Mouse (Mus musculus): ENCODE measurements around the gene Ykt6. TPM values are rescaled to one million over a fixed set of nuclear protein-coding genes. Genes with fewer than 3 reads are reported as not detected.
"Not testable (repeated sequence)": the region's sequence is repeated elsewhere in the genome, so short reads cannot be mapped to it uniquely, and the experiment has no call there.

Ykt6 gene
- polyA plus RNA-seq, 1 experiment from 2014 or later, result 25.5 TPM

DNA sequence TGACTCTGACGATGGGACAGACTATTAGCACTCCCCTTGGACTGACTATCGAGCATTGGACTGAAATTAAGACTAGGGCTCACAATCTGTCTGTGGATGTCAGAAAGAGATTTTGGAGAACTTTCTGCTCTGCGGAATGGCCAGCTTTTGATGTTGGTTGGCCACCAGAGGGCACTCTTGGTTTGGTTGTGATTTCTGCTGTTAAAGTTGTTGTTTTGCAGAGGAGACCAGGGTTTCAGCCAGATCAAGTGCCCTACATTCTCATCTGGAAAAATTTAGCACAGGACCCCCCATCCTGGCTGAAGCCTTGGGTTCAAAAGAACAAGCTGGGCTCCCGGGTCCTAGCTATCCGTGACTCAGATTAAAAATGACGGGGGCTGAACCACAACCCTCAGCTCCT is 23.5 kb upstream of the Ykt6 start:
- H3K9ac ChIP-seq (ENCODE audit: low read length); H3K27ac ChIP-seq (ENCODE audit: low read depth, low read length); H3K4me2 ChIP-seq (ENCODE audit: low read depth, low read length, severe bottlenecking); H3K36me3 ChIP-seq (ENCODE audit: control insufficient read depth, insufficient read depth, low read length); H3K4me1 ChIP-seq (replicated peaks; ENCODE audit: control insufficient read depth, insufficient read depth, low read length); ATAC-seq (replicated peaks; ENCODE audit: low FRiP score); H3K4me3 ChIP-seq (ENCODE audit: low read depth, low read length); H3K9me3 ChIP-seq (ENCODE audit: control insufficient read depth, low read length); H3K27me3 ChIP-seq (ENCODE audit: control insufficient read depth, insufficient read depth, low read length): not testable (repeated sequence)
- peak; percentile 54 for DNase-seq (ENCODE audit: low spot score)
- 85% methylated on average over 6 of the region's 6 CpGs for WGBS

DNA sequence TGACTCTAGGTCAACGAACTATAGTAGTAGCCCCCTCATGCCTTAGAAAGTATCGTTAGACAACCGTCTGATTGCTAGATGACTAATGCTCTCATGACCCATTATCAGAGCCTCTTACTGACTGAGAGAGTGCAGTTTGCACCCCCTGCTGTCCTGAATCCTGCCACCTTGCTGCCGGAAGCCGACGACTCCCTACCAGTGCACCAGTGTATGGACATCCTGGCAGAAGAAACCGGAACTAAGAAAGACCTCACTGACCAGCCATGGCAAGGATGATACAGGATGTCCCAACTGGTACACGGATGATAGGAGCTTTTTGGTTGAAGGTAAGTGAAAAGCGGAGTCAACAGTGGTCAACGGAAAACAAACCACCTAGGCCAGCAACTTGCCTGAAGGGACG is 21.0 kb upstream of the Ykt6 start:
- not testable (repeated sequence) for ATAC-seq (replicated peaks; ENCODE audit: low FRiP score); H3K4me2 ChIP-seq (ENCODE audit: low read depth, low read length, severe bottlenecking); H3K27ac ChIP-seq (ENCODE audit: low read depth, low read length); H3K9me3 ChIP-seq (ENCODE audit: control insufficient read depth, low read length); H3K4me3 ChIP-seq (ENCODE audit: low read depth, low read length); H3K27me3 ChIP-seq (ENCODE audit: control insufficient read depth, insufficient read depth, low read length); H3K9ac ChIP-seq (ENCODE audit: low read length); H3K4me1 ChIP-seq (replicated peaks; ENCODE audit: control insufficient read depth, insufficient read depth, low read length); DNase-seq (ENCODE audit: low spot score); H3K36me3 ChIP-seq (ENCODE audit: control insufficient read depth, insufficient read depth, low read length)
- WGBS, result 91% methylated on average over 11 of the region's 11 CpGs

DNA sequence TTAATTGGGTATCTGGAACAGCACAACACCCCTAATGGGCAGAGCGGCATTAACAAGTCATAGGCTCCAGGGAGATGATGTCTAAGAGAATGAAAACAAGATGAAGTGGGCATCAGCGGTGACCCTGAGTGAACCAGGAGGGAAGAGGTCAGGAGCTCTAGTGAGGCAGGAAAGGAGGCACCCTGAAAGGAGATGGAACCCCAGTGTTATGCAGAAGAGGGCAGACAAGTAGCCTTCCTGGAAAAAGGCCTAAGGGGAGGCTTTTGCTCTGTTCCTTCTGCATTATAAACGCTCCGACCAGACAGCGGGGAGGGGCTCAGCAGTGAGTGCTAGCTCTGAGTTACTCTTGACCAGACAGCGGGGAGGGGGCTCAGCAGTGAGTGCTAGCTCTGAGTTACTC is 12.5 kb upstream of the Ykt6 start:
- no peak overlapping the region for H3K4me3 ChIP-seq (ENCODE audit: low read depth, low read length)
- 54% methylated on average over 6 of the region's 6 CpGs for WGBS
- H3K27me3 ChIP-seq (ENCODE audit: control insufficient read depth, insufficient read depth, low read length), result no peaks in the 10 kb centered on the region
- H3K27ac ChIP-seq (ENCODE audit: low read depth, low read length), result no peak overlapping the region
- no peaks in the 10 kb centered on the region for H3K36me3 ChIP-seq (ENCODE audit: control insufficient read depth, insufficient read depth, low read length)
- no peaks in the 10 kb centered on the region for H3K9me3 ChIP-seq (ENCODE audit: control insufficient read depth, low read length)
- no peaks in the 10 kb centered on the region for H3K4me1 ChIP-seq (replicated peaks; ENCODE audit: control insufficient read depth, insufficient read depth, low read length)
- ATAC-seq (replicated peaks; ENCODE audit: low FRiP score) (no peak), DNase-seq (ENCODE audit: low spot score) (no peak)
- H3K9ac ChIP-seq (ENCODE audit: low read length), result no peak overlapping the region
- no peak overlapping the region for H3K4me2 ChIP-seq (ENCODE audit: low read depth, low read length, severe bottlenecking)

DNA sequence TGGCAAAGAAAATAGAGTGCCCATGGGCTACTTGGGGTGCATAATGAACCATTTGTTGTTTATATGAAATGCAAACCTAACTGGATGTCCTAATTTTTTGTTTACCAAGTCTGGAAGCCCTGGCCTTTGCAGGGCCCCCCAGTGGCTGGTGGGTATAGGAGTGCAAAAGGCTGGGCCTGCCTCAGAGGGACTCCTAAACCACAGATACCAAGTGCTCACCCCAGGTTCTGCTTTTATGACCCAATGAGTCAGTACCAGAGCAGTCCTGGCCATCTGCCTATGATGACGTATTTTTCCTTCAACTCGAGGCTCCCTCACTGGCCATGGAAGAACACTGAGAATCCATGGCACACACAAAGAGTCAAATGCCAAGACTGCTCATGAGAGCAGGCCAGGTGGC is 10.4 kb upstream of the Ykt6 start:
- WGBS, result 98% methylated on average over 2 of the region's 2 CpGs
- Histone ChIP-seq H3K9me3 (ENCODE audit: control insufficient read depth, low read length) (no peaks in the 10 kb centered on the region), H3K27me3 (ENCODE audit: control insufficient read depth, insufficient read depth, low read length) (no peaks in the 10 kb centered on the region), H3K27ac (ENCODE audit: low read depth, low read length) (no peak overlapping the region), H3K36me3 (ENCODE audit: control insufficient read depth, insufficient read depth, low read length) (no peaks in the 10 kb centered on the region), H3K4me2 (ENCODE audit: low read depth, low read length, severe bottlenecking) (no peak overlapping the region), H3K4me1 (replicated peaks; ENCODE audit: control insufficient read depth, insufficient read depth, low read length) (peaks cover 8% of the 10 kb centered on the region; the same call in 1 of the 2 replicates), H3K4me3 (ENCODE audit: low read depth, low read length) (no peak overlapping the region), H3K9ac (ENCODE audit: low read length) (no peak overlapping the region)
- ATAC-seq (replicated peaks; ENCODE audit: low FRiP score) (no peak), DNase-seq (ENCODE audit: low spot score) (no peak)

DNA sequence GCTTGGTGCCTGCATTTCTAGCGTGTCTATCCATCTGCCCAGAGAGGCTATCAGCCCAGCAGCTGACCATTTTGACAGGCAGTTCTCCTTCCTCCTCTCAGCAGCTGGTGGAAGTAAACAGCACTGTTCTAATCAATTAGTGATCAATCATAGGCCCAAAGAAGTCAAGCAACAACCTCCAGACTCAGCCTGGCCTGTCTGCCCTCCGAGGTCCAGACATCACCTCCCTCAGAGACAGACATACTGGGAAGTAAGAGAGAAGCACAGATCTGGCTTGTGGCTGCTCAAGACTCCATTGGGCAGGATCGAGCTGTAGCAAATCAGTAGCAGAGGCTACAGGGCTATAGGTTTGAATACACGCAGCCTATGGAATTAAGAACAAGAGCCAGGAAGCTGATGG is 7.7 kb upstream of the Ykt6 start:
- no peaks in the 10 kb centered on the region for H3K27me3 ChIP-seq (ENCODE audit: control insufficient read depth, insufficient read depth, low read length)
- H3K4me1 ChIP-seq (replicated peaks; ENCODE audit: control insufficient read depth, insufficient read depth, low read length), result peaks cover 9% of the 10 kb centered on the region; the same call in 1 of the 2 replicates
- 72% methylated on average over 4 of the region's 4 CpGs for WGBS
- ATAC-seq (replicated peaks; ENCODE audit: low FRiP score) (no peak), DNase-seq (ENCODE audit: low spot score) (peak; percentile 43)
- no peak overlapping the region for H3K4me2 ChIP-seq (ENCODE audit: low read depth, low read length, severe bottlenecking)
- H3K27ac ChIP-seq (ENCODE audit: low read depth, low read length), result no peak overlapping the region
- no peaks in the 10 kb centered on the region for H3K36me3 ChIP-seq (ENCODE audit: control insufficient read depth, insufficient read depth, low read length)
- no peak overlapping the region for H3K4me3 ChIP-seq (ENCODE audit: low read depth, low read length)
- H3K9ac ChIP-seq (ENCODE audit: low read length), result no peak overlapping the region
- no peaks in the 10 kb centered on the region for H3K9me3 ChIP-seq (ENCODE audit: control insufficient read depth, low read length)

DNA sequence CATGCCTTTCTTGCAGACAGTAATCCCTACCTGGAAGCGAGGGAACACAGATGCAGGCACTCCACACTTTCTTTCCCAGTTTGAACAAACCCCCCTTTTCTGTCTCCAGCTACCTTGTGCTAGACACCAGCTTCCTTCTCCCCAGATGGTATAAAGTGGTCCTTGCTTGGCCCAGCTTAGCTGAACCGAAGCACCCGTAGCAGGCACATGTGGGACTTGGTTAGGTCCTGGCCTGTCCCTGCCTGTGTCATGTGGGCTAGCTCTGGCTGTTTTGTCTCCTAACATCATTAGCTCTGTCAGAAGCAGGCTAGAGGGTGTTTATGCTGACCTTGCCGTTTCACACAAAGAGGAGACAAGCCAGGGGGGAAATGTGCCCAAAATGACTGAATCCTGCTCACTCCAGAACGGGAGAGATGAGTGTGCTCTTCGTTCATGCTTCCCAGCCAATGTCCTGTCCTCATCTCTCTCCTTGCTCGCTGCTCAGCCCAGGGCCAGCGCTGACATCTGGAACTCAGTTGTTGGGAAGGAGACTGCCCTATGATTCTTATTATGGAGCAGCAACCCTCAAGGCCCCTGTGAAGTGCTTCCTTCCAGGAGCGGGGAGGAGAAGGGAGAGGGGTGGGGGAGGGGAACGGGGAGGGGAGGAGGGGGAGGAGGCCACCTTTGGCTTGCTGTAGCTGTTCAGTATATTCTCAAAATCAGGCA is 6.8 kb upstream of the Ykt6 start:
- 60% methylated on average over 10 of the region's 10 CpGs for WGBS
- H3K9ac ChIP-seq (ENCODE audit: low read length), result no peak overlapping the region; the same call in 1 of the 2 replicates

DNA sequence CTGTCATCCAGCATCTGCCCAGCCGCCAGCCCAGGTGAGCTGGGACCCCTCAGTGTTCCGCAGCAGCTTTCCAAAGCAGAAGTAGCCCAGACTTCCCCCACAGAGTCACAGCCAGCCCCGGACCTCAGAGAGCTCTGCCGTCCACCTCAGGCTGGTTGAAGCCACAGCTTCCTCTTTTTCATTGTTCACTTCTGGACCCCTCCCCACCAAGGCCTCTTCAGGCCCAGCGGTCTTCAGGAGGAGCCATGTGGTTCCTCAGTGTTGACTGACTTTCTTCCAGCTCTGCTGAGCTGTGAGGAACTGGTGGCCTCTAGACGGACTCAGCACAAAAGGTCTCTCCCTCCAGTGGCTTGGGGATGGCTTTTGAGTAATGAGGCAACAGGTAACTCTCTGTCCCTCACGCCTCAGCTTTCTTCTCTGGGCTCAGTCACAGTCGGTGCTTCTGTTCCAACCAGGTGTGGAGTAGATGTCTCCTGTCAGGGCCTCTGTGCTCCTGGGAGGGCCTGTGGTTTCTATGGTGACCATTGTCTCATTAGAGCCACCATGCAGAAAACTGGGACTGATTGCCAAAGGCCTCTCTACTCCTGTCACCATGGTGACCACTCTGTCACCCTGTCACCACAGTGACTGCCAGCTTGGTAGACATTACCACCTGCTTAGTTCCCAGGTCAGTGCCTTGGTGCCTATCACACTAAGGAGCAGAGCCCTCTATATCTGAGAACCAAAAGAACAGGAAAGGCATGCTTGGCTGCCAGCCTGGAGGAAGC is 5.7 kb upstream of the Ykt6 start, which contains the start of gene Gck:
Gene Gck (minus strand): TSS at position 496 of the 767 bp plus-strand sequence.
- Histone ChIP-seq H3K4me2 (ENCODE audit: low read depth, low read length, severe bottlenecking) (no peak within 1 kb of the TSS), H3K27ac (ENCODE audit: low read depth, low read length) (no peak within 1 kb of the TSS), H3K27me3 (ENCODE audit: control insufficient read depth, insufficient read depth, low read length) (no peaks in the 10 kb centered on the region), H3K9ac (ENCODE audit: low read length) (peak within 1 kb of the TSS; percentile 8; the same call in 1 of the 2 replicates), H3K36me3 (ENCODE audit: control insufficient read depth, insufficient read depth, low read length) (no peaks in the 10 kb centered on the region), H3K4me1 (replicated peaks; ENCODE audit: control insufficient read depth, insufficient read depth, low read length) (peaks cover 9% of the 10 kb centered on the region; the same call in 1 of the 2 replicates), H3K9me3 (ENCODE audit: control insufficient read depth, low read length) (no peaks in the 10 kb centered on the region), H3K4me3 (ENCODE audit: low read depth, low read length) (no peak within 1 kb of the TSS)
- WGBS, result 55% methylated on average over 8 of the region's 8 CpGs
- ATAC-seq (replicated peaks; ENCODE audit: low FRiP score) (0 out of 2 replicates have a peak, but pooled peaks have one; percentile 42), DNase-seq (ENCODE audit: low spot score) (peak; percentile 57)

More for the DNA sequence above, 6.8 kb upstream of the Ykt6 start:
- Histone ChIP-seq H3K27ac (ENCODE audit: low read depth, low read length) (no peak overlapping the region), H3K4me1 (replicated peaks; ENCODE audit: control insufficient read depth, insufficient read depth, low read length) (peaks cover 9% of the 10 kb centered on the region; the same call in 1 of the 2 replicates), H3K27me3 (ENCODE audit: control insufficient read depth, insufficient read depth, low read length) (no peaks in the 10 kb centered on the region), H3K4me2 (ENCODE audit: low read depth, low read length, severe bottlenecking) (no peak overlapping the region), H3K9me3 (ENCODE audit: control insufficient read depth, low read length) (no peaks in the 10 kb centered on the region), H3K4me3 (ENCODE audit: low read depth, low read length) (no peak overlapping the region), H3K36me3 (ENCODE audit: control insufficient read depth, insufficient read depth, low read length) (no peaks in the 10 kb centered on the region)
- ATAC-seq (replicated peaks; ENCODE audit: low FRiP score) (no peak), DNase-seq (ENCODE audit: low spot score) (peak; percentile 48)

DNA sequence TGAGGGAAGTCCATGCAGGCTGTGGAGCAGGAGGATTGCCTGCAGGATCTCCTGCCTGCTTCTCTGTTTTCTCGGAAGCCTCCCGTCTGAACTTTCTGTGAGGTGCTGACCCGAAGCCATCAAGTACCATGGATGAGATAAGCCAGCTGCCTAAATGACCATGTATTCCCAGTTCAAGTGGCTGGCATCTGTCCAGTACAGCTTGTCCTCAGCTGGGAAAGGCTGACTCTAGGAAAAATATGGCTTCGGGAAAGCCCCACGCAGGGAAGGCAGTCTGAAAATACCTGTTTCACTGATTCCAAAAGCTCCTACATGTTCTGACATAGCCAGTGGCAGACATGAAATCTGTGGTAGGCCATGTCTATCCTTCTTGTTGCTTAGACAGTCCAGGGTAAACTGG is 3.0 kb upstream of the Ykt6 start:
- H3K27me3 ChIP-seq (ENCODE audit: control insufficient read depth, insufficient read depth, low read length), result no peaks in the 10 kb centered on the region
- peaks cover 16% of the 10 kb centered on the region; the same call in 1 of the 2 replicates for H3K4me1 ChIP-seq (replicated peaks; ENCODE audit: control insufficient read depth, insufficient read depth, low read length)
- 95% methylated on average over 5 of the region's 5 CpGs for WGBS
- H3K27ac ChIP-seq (ENCODE audit: low read depth, low read length), result no peak overlapping the region
- no peak overlapping the region for H3K9ac ChIP-seq (ENCODE audit: low read length)
- ATAC-seq (replicated peaks; ENCODE audit: low FRiP score) (no peak), DNase-seq (ENCODE audit: low spot score) (peak; percentile 42)
- no peaks in the 10 kb centered on the region for H3K36me3 ChIP-seq (ENCODE audit: control insufficient read depth, insufficient read depth, low read length)
- no peaks in the 10 kb centered on the region for H3K9me3 ChIP-seq (ENCODE audit: control insufficient read depth, low read length)
- H3K4me2 ChIP-seq (ENCODE audit: low read depth, low read length, severe bottlenecking), result no peak overlapping the region
- H3K4me3 ChIP-seq (ENCODE audit: low read depth, low read length), result no peak overlapping the region
